Mouse (Mus musculus) intestine, postnatal 0 days (tissue): ENCODE results near the gene Dnajc19. TPM values are rescaled to one million over a fixed set of nuclear protein-coding genes. Genes with fewer than 3 reads are reported as not detected.
A peak's percentile ranks its signal among the peaks of the same experiment; 100 is the strongest.
"Not testable (repeated sequence)": the region's sequence is repeated elsewhere in the genome, so short reads cannot be mapped to it uniquely, and the experiment has no call there.

ENCODE experiments used
- ATAC-seq: fragments of 200-750 bp; cut with Nextera tagmentation; 2 replicates; pipeline ENCODE4 v1.8.0; 2017; ENCODE audit warnings: mild to moderate bottlenecking, moderate TSS enrichment, moderate library complexity
- H3K27ac ChIP-seq: fragments of 300-500 bp; sonication (generic); 2 replicates; pipeline ENCODE4 v1.5.1; 2014; ENCODE audit warnings: mild to moderate bottlenecking, low read depth, low read length, moderate library complexity
- H3K27me3 ChIP-seq: fragments of 300-500 bp; sonication (generic); replicated peaks from 2 replicates; pipeline ENCODE4 v1.6.1; 2014; ENCODE audit warnings: low read length, mixed read lengths; ENCODE audit not compliant: control insufficient read depth, insufficient read depth
- H3K36me3 ChIP-seq: fragments of 300-500 bp; sonication (generic); 2 replicates; pipeline ENCODE4 v1.6.1; 2014; ENCODE audit warnings: mild to moderate bottlenecking, moderate library complexity; ENCODE audit not compliant: control insufficient read depth, insufficient read depth
- H3K4me1 ChIP-seq: fragments of 300-500 bp; sonication (generic); replicated peaks from 2 replicates; pipeline ENCODE4 v1.6.1; 2014; ENCODE audit warnings: antibody characterized with exemption, low read length, mixed read lengths; ENCODE audit not compliant: control insufficient read depth, insufficient read depth
- H3K4me2 ChIP-seq: fragments of 300-500 bp; sonication (generic); replicated peaks from 2 replicates; pipeline ENCODE4 v1.6.1; 2014; ENCODE audit warnings: low read depth, mild to moderate bottlenecking, moderate library complexity
- H3K4me3 ChIP-seq: fragments of 300-500 bp; sonication (generic); 2 replicates; pipeline ENCODE4 v1.5.1; 2014; ENCODE audit warnings: low read depth, low read length
- H3K9ac ChIP-seq: fragments of 300-500 bp; sonication (generic); 2 replicates; pipeline ENCODE4 v1.6.1; 2014; ENCODE audit warnings: mild to moderate bottlenecking, low read depth, low read length
- H3K9me3 ChIP-seq: fragments of 300-500 bp; sonication (generic); 2 replicates; pipeline ENCODE4 v1.6.1; 2016; ENCODE audit warnings: mixed run types; ENCODE audit not compliant: control insufficient read depth
- CTCF ChIP-seq: sonication (generic); IDR thresholded peaks from 2 replicates; pipeline ENCODE4 v1.5.1; 2016; ENCODE audit warnings: low read depth, mild to moderate bottlenecking, control low read depth, antibody characterized with exemption, moderate library complexity
- WGBS: fragments of 180-500 bp; shearing (Covaris S2); extraction: QIAGEN DNeasy Blood & Tissue Kit; methylation state at CpG from one replicate; pipeline ENCODE4 v1.1.7; 2014; 5-methylcytosine and 5-hydroxymethylcytosine counted together
- polyA plus RNA-seq: library from polyadenylated mRNA; unstranded; fragments of >200 nt; fragmentation: Nextera tagmentation; extraction: Ambion mirVana; gene quantifications from 2 replicates; pipeline ENCODE4 v1.2.1, GENCODE M21; 2015

Dnajc19 gene
- polyA plus RNA-seq, 1 experiment from 2014 or later: 313 TPM

GRCm38 (mm10) chr3:34081929-34082328 is 808 bp upstream of the Dnajc19 start:
- peak overlapping the region; percentile 70; the same call in 1 of the 2 replicates for H3K4me2 ChIP-seq
- ATAC-seq: no peak

GRCm38 (mm10) chr3:34076058-34076759 is 4.9 kb downstream of the Dnajc19 start:
- no peak for TF ChIP-seq CTCF
- ATAC-seq: no peak
- H3K9me3 ChIP-seq: no peaks in the 10 kb centered on the region
- no peak overlapping the region for H3K4me3 ChIP-seq
- no peak overlapping the region for H3K4me2 ChIP-seq
- H3K4me1 ChIP-seq: peaks cover 9% of the 10 kb centered on the region; the same call in 1 of the 2 replicates
- H3K27me3 ChIP-seq: no peaks in the 10 kb centered on the region
- H3K27ac ChIP-seq: no peak overlapping the region
- peaks cover 11% of the 10 kb centered on the region for H3K36me3 ChIP-seq
- 54% methylated on average over 6 of the region's 6 CpGs for WGBS
- H3K9ac ChIP-seq: no peak overlapping the region

More at GRCm38 (mm10) chr3:34081929-34082328, 808 bp upstream of the Dnajc19 start:
- Histone ChIP-seq H3K4me1 (peaks cover 12% of the 10 kb centered on the region; the same call in 1 of the 2 replicates), H3K9me3 (no peaks in the 10 kb centered on the region), H3K27ac (no peak overlapping the region), H3K27me3 (no peaks in the 10 kb centered on the region), H3K9ac (no peak overlapping the region), H3K4me3 (no peak overlapping the region), H3K36me3 (no peaks in the 10 kb centered on the region)
- TF ChIP-seq CTCF: no peak
- 95% methylated on average over 3 of the region's 3 CpGs for WGBS

GRCm38 (mm10) chr3:34072726-34073125 is 8.4 kb downstream of the Dnajc19 start:
- H3K9me3 ChIP-seq: no peaks in the 10 kb centered on the region
- no peaks in the 10 kb centered on the region for H3K4me1 ChIP-seq
- H3K27me3 ChIP-seq: no peaks in the 10 kb centered on the region
- H3K9ac ChIP-seq: no peak overlapping the region
- no peak overlapping the region for H3K4me3 ChIP-seq
- peaks cover 11% of the 10 kb centered on the region for H3K36me3 ChIP-seq
- TF ChIP-seq CTCF: no peak
- H3K4me2 ChIP-seq: no peak overlapping the region
- no peak for ATAC-seq
- 85% methylated on average over 6 of the region's 6 CpGs for WGBS
- no peak overlapping the region for H3K27ac ChIP-seq

- not testable (repeated sequence) for H3K36me3 ChIP-seq, H3K4me1 ChIP-seq, H3K27ac ChIP-seq, H3K4me3 ChIP-seq, ATAC-seq, H3K27me3 ChIP-seq, H3K9me3 ChIP-seq, H3K4me2 ChIP-seq, H3K9ac ChIP-seq
- 93% methylated on average over 7 of the region's 7 CpGs for WGBS
Measured at GRCm38 (mm10) chr3:34068943-34069342, 12.2 kb downstream of the Dnajc19 start.

- 91% methylated on average over 2 of the region's 2 CpGs for WGBS
- peaks cover 34% of the 10 kb centered on the region for H3K36me3 ChIP-seq
- H3K4me3 ChIP-seq: no peak overlapping the region
- H3K4me2 ChIP-seq: no peak overlapping the region
- H3K4me1 ChIP-seq: no peaks in the 10 kb centered on the region
- no peaks in the 10 kb centered on the region for H3K27me3 ChIP-seq
- no peaks in the 10 kb centered on the region for H3K9me3 ChIP-seq
- no peak overlapping the region for H3K27ac ChIP-seq
- TF ChIP-seq CTCF: no peak
- no peak overlapping the region for H3K9ac ChIP-seq
- no peak for ATAC-seq
Measured at GRCm38 (mm10) chr3:34062352-34062751, 18.8 kb downstream of the Dnajc19 start.

- no peaks in the 10 kb centered on the region for H3K27me3 ChIP-seq
- no peaks in the 10 kb centered on the region for H3K4me1 ChIP-seq
- TF ChIP-seq CTCF: no peak
- H3K9ac ChIP-seq: no peak overlapping the region
- no peak for ATAC-seq
- WGBS: 89% methylated on average over 4 of the region's 4 CpGs
- H3K9me3 ChIP-seq: no peaks in the 10 kb centered on the region
- no peak overlapping the region for H3K4me3 ChIP-seq
- H3K27ac ChIP-seq: no peak overlapping the region
- peaks cover 16% of the 10 kb centered on the region; the same call in 1 of the 2 replicates for H3K36me3 ChIP-seq
- H3K4me2 ChIP-seq: no peak overlapping the region
Measured at GRCm38 (mm10) chr3:34041990-34042389, 39.1 kb downstream of the Dnajc19 start.
